Mouse (Mus musculus) liver, embryonic 16.5 days (tissue): ENCODE results near the gene Gm44596. TPM values are rescaled to one million over a fixed set of nuclear protein-coding genes. Genes with fewer than 3 reads are reported as not detected.
"Not testable (repeated sequence)": the region's sequence is repeated elsewhere in the genome, so short reads cannot be mapped to it uniquely, and the experiment has no call there.

Source experiments
- ATAC-seq: fragments of 200-750 bp; cut with Nextera tagmentation; 2 replicates; pipeline ENCODE4 v1.8.0; 2017; ENCODE audit warnings: low read depth, mild to moderate bottlenecking, moderate number of reproducible peaks, moderate library complexity
- H3K27ac ChIP-seq: fragments of 300-500 bp; sonication (generic); 2 replicates; pipeline ENCODE4 v1.5.1; 2014; ENCODE audit warnings: mild to moderate bottlenecking, low read length
- H3K27me3 ChIP-seq: fragments of 300-500 bp; sonication (generic); 2 replicates; pipeline ENCODE4 v1.6.1; 2014; ENCODE audit warnings: low read depth, low read length, mixed read lengths; ENCODE audit not compliant: control insufficient read depth, insufficient read depth
- H3K36me3 ChIP-seq: fragments of 300-500 bp; sonication (generic); 2 replicates; pipeline ENCODE4 v1.6.1; 2014; ENCODE audit warnings: mild to moderate bottlenecking; ENCODE audit not compliant: control insufficient read depth, insufficient read depth
- H3K4me1 ChIP-seq: fragments of 300-500 bp; sonication (generic); 2 replicates; pipeline ENCODE4 v1.6.1; 2014; ENCODE audit warnings: low read depth, low read length, mixed read lengths; ENCODE audit not compliant: control insufficient read depth
- H3K4me2 ChIP-seq: fragments of 300-500 bp; sonication (generic); 2 replicates; pipeline ENCODE4 v1.6.1; 2014; ENCODE audit warnings: low read depth, low read length, mixed read lengths
- H3K4me3 ChIP-seq: fragments of 300-500 bp; sonication (generic); 2 replicates; pipeline ENCODE4 v1.5.1; 2014; ENCODE audit warnings: low read depth, mild to moderate bottlenecking, low read length
- H3K9ac ChIP-seq: fragments of 300-500 bp; sonication (generic); 2 replicates; pipeline ENCODE4 v1.6.1; 2014; ENCODE audit warnings: low read depth, low read length
- H3K9me3 ChIP-seq: fragments of 300-500 bp; sonication (generic); replicated peaks from 2 replicates; pipeline ENCODE4 v1.6.1; 2016; ENCODE audit warnings: low read length; ENCODE audit not compliant: control insufficient read depth
- WGBS: fragments of 180-500 bp; shearing (Covaris S2); extraction: QIAGEN DNeasy Blood & Tissue Kit; methylation state at CpG from one replicate; pipeline ENCODE4 v1.1.7; 2014; ENCODE audit not compliant: insufficient replicate concordance; 5-methylcytosine and 5-hydroxymethylcytosine counted together
- polyA plus RNA-seq: library from polyadenylated mRNA; unstranded; fragments of >200 nt; fragmentation: Nextera tagmentation; extraction: Ambion mirVana; gene quantifications from 2 replicates; pipeline ENCODE4 v1.2.1, GENCODE M21; 2015

Gm44596 gene
- polyA plus RNA-seq, 1 experiment from 2014 or later, result not detected

- 78% methylated on average over 5 of the region's 5 CpGs for WGBS
- H3K36me3 ChIP-seq, result peaks cover 71% of the 10 kb centered on the region
Measured at GRCm38 (mm10) chr6:128370040-128370439, 5.3 kb upstream of the Gm44596 start.

GRCm38 (mm10) chr6:128376371-128377085 lies 1.2 kb downstream of the Gm44596 start:
- H3K9me3 ChIP-seq, result no peaks in the 10 kb centered on the region
- no peak overlapping the region for H3K9ac ChIP-seq
- no peak for ATAC-seq
- 79% methylated on average over 17 of the region's 17 CpGs for WGBS
- H3K4me1 ChIP-seq, result no peaks in the 10 kb centered on the region
- H3K27me3 ChIP-seq, result no peaks in the 10 kb centered on the region
- H3K4me2 ChIP-seq, result no peak overlapping the region
- peaks cover 33% of the 10 kb centered on the region for H3K36me3 ChIP-seq
- no peak overlapping the region for H3K27ac ChIP-seq
- H3K4me3 ChIP-seq, result no peak overlapping the region

More at GRCm38 (mm10) chr6:128370040-128370439, 5.3 kb upstream of the Gm44596 start:
- no peak overlapping the region for H3K4me3 ChIP-seq
- no peak overlapping the region for H3K4me2 ChIP-seq
- peaks cover 2% of the 10 kb centered on the region for H3K4me1 ChIP-seq
- ATAC-seq, result peak; percentile 73
- no peak overlapping the region for H3K27ac ChIP-seq
- H3K9me3 ChIP-seq, result no peaks in the 10 kb centered on the region
- no peaks in the 10 kb centered on the region for H3K27me3 ChIP-seq
- H3K9ac ChIP-seq, result no peak overlapping the region

GRCm38 (mm10) chr6:128379636-128380035 lies 4.3 kb downstream of the Gm44596 start:
- no peaks in the 10 kb centered on the region for H3K9me3 ChIP-seq
- H3K4me1 ChIP-seq, result no peaks in the 10 kb centered on the region
- no peak for ATAC-seq
- H3K4me2 ChIP-seq, result no peak overlapping the region
- H3K36me3 ChIP-seq, result peaks cover 3% of the 10 kb centered on the region; the same call in 1 of the 2 replicates
- H3K27me3 ChIP-seq, result no peaks in the 10 kb centered on the region
- 56% methylated on average over 16 of the region's 16 CpGs for WGBS
- H3K9ac ChIP-seq, result no peak overlapping the region
- no peak overlapping the region for H3K4me3 ChIP-seq
- H3K27ac ChIP-seq, result no peak overlapping the region

GRCm38 (mm10) chr6:128380594-128381167 lies 5.4 kb downstream of the Gm44596 start:
- H3K27ac ChIP-seq, ATAC-seq, H3K36me3 ChIP-seq, H3K9me3 ChIP-seq, H3K4me1 ChIP-seq, H3K27me3 ChIP-seq, H3K4me2 ChIP-seq, H3K9ac ChIP-seq, H3K4me3 ChIP-seq: not testable (repeated sequence)
- 6% methylated on average over 1 of the region's 1 CpGs for WGBS

GRCm38 (mm10) chr6:128381254-128381653 lies 6.0 kb downstream of the Gm44596 start:
- Histone ChIP-seq H3K36me3 (no peaks in the 10 kb centered on the region), H3K9me3 (no peaks in the 10 kb centered on the region), H3K27ac (no peak overlapping the region), H3K27me3 (no peaks in the 10 kb centered on the region), H3K4me3 (no peak overlapping the region), H3K4me2 (no peak overlapping the region), H3K9ac (no peak overlapping the region), H3K4me1 (no peaks in the 10 kb centered on the region)
- 52% methylated on average over 3 of the region's 3 CpGs for WGBS
- no peak for ATAC-seq

DNA sequence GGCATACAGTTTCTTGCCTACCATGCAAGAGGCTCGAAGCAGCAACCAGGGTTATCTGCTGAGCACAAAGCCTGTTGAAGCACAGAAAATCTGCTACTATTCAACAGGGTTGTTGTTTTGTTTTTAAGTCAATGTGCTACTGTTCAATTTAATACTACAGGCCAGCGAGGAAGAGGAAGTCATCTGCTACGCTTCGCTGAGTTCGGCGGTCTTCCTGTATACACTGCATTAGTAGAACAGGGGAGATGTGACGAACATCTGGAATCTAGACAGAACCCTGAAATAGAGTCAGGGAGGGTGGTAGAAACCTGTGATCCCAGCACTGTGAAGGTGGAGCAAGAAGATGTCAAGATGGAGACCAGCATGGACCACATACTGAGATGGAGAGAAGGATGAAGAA lies 8.4 kb downstream of the Gm44596 start:
- no peak overlapping the region for H3K4me2 ChIP-seq
- H3K4me3 ChIP-seq, result no peak overlapping the region
- H3K27me3 ChIP-seq, result no peaks in the 10 kb centered on the region
- H3K9me3 ChIP-seq, result no peaks in the 10 kb centered on the region
- H3K4me1 ChIP-seq, result no peaks in the 10 kb centered on the region
- H3K9ac ChIP-seq, result no peak overlapping the region
- H3K27ac ChIP-seq, result no peak overlapping the region
- WGBS, result 33% methylated on average over 7 of the region's 7 CpGs
- no peaks in the 10 kb centered on the region for H3K36me3 ChIP-seq
- no peak for ATAC-seq

DNA sequence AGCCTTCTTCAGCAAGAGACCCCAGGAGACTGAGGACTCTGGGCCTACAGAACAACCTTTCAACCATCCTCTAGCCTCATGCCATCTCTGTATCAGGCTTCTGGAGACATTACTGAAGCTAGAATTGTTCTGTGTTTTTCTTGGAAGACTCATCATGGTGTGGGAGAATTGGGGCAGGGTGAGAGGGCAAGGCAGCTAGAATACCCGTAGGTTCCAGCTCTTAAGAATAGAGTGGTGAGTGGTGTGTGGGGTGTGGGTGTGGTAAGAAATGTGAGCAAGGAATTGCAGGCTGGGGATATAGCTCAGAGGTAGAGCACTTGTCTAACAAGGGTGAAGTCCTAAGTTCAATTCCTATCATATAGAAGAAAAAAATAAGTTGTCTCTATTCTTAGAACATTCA lies 9.7 kb downstream of the Gm44596 start:
- H3K27me3 ChIP-seq, result no peaks in the 10 kb centered on the region
- H3K9ac ChIP-seq, result no peak overlapping the region
- no peak for ATAC-seq
- no peaks in the 10 kb centered on the region for H3K36me3 ChIP-seq
- H3K27ac ChIP-seq, result no peak overlapping the region
- H3K4me2 ChIP-seq, result no peak overlapping the region
- no peak overlapping the region for H3K4me3 ChIP-seq
- H3K9me3 ChIP-seq, result no peaks in the 10 kb centered on the region
- 53% methylated on average over 1 of the region's 1 CpGs for WGBS
- H3K4me1 ChIP-seq, result no peaks in the 10 kb centered on the region

DNA sequence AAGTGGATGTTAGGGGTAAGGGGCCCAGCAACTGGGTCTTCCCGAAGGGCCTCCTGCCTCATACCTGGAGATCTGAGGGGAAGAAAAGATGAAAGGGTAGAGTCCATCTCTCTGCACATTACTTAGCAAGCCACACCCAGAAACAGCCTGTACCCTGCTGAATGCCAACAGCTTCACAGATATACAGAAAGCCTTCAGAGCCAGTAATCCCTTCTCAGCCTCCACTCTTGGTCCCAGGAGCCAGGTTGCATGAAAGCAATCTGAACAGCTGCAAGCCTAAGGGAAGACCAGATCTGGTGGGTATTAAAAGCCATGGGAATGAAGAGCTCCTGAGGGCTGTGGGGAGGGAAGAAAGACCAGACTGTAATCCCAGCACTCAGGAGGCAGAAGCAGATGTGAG lies 13.9 kb downstream of the Gm44596 start:
- WGBS, result 54% methylated on average over 1 of the region's 1 CpGs
- H3K27me3 ChIP-seq, result no peaks in the 10 kb centered on the region
- no peak for ATAC-seq
- no peaks in the 10 kb centered on the region for H3K4me1 ChIP-seq
- no peaks in the 10 kb centered on the region for H3K9me3 ChIP-seq
- H3K4me3 ChIP-seq, result no peak overlapping the region
- H3K36me3 ChIP-seq, result no peaks in the 10 kb centered on the region
- H3K4me2 ChIP-seq, result no peak overlapping the region
- H3K27ac ChIP-seq, result no peak overlapping the region
- no peak overlapping the region for H3K9ac ChIP-seq

DNA sequence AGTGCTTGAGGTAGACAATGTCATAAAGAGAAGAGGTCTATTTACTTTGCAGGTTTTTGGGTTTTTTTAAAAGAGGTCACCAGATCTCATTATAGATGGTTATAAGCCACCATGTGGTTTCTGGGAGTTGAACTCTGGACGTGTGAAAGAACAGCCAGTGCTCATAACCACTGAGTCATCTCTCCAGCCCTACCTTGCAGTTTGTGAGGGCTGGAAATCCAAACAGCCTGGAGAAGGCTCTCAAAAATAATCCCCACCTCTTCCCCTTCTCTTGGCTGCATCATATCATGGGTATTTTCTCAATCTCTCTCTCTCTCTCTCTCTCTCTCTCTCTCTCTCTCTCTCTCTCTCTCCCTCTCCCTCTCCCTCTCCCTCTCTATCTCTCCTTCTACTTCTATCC lies 15.4 kb downstream of the Gm44596 start:
- Histone ChIP-seq H3K9ac (no peak overlapping the region), H3K9me3 (no peaks in the 10 kb centered on the region), H3K27me3 (no peaks in the 10 kb centered on the region), H3K27ac (no peak overlapping the region), H3K4me1 (no peaks in the 10 kb centered on the region), H3K4me3 (no peak overlapping the region), H3K36me3 (no peaks in the 10 kb centered on the region), H3K4me2 (no peak overlapping the region)
- 7% methylated on average over 1 of the region's 1 CpGs for WGBS
- no peak for ATAC-seq
